Mouse (Mus musculus) embryonic facial prominence, embryonic 12.5 days (tissue): ENCODE results near the gene Atp6v0a1. TPM values are rescaled to one million over a fixed set of nuclear protein-coding genes. Genes with fewer than 3 reads are reported as not detected.

Source experiments
- ATAC-seq: fragments of 200-750 bp; cut with Nextera tagmentation; 2 replicates; pipeline ENCODE4 v1.8.0; 2017; ENCODE audit not compliant: insufficient number of reproducible peaks, insufficient read depth, low FRiP score, low TSS enrichment
- H3K27ac ChIP-seq: fragments of 300-500 bp; sonication (generic); 2 replicates; pipeline ENCODE4 v1.5.1; 2016; ENCODE audit warnings: mild to moderate bottlenecking
- H3K27me3 ChIP-seq: fragments of 300-500 bp; sonication (generic); 2 replicates; pipeline ENCODE4 v1.6.1; 2016; ENCODE audit warnings: mild to moderate bottlenecking, moderate library complexity
- H3K36me3 ChIP-seq: fragments of 300-500 bp; sonication (generic); 2 replicates; pipeline ENCODE4 v1.6.1; 2016; ENCODE audit warnings: mild to moderate bottlenecking
- H3K4me1 ChIP-seq: fragments of 300-500 bp; sonication (generic); 2 replicates; pipeline ENCODE4 v1.6.1; 2016
- H3K4me2 ChIP-seq: fragments of 300-500 bp; sonication (generic); replicated peaks from 2 replicates; pipeline ENCODE4 v1.6.1; 2016; ENCODE audit warnings: mild to moderate bottlenecking, moderate library complexity
- H3K4me3 ChIP-seq: fragments of 300-500 bp; sonication (generic); 2 replicates; pipeline ENCODE4 v1.5.1; 2016; ENCODE audit warnings: mild to moderate bottlenecking
- H3K9ac ChIP-seq: fragments of 300-500 bp; sonication (generic); 2 replicates; pipeline ENCODE4 v1.6.1; 2016; ENCODE audit warnings: mild to moderate bottlenecking, moderate library complexity
- H3K9me3 ChIP-seq: fragments of 300-500 bp; sonication (generic); 2 replicates; pipeline ENCODE4 v1.6.1; 2016; ENCODE audit warnings: mild to moderate bottlenecking, moderate library complexity
- WGBS: fragments of 180-500 bp; shearing (Covaris S2); methylation state at CpG from one replicate; pipeline ENCODE4 v1.1.7; 2016; 5-methylcytosine and 5-hydroxymethylcytosine counted together
- polyA plus RNA-seq: library from polyadenylated mRNA; unstranded; fragments of >200 nt; fragmentation: Nextera tagmentation; extraction: Ambion mirVana; gene quantifications from 2 replicates; pipeline ENCODE4 v1.2.1, GENCODE M21; 2016

Atp6v0a1 gene
- polyA plus RNA-seq, 1 experiment from 2014 or later: 33.7 TPM

DNA sequence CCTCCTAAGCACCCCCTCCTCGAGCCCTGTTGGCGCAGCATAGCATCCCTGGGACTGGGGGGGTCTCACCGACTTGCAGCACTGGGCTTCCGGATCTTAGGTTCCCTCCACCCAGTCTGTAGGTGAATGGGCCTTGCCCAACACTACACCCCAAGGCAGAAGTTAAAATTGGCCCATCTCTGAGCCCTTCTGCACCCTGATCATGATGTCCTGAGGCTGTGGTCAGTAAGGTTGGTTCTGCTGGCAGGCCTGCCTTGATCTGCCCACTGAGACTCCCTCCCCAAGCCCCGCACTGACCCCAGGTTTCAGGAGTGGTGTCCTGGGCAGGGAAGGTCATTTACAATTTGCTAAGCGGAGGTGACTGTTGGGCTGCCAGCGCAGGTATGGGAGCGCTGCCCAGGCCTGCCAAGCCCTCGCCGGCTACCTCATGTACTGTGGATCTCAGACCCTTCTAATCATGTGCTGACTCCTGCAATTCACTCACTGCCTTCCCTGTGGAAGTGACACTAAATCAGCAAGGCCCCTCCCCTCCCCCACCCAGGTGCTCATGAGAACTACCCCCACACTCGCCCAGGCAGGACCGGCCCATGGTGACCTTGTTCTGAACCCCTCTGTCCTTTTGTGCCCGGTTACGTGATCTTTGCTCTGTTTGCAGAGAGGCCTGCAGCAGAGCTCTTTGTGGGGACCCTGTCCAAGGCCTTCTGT lies 53.9 kb downstream of the Atp6v0a1 start:
- Histone ChIP-seq H3K4me3 (no peak overlapping the region), H3K9ac (no peak overlapping the region), H3K4me2 (no peak overlapping the region), H3K27me3 (no peaks in the 10 kb centered on the region), H3K4me1 (peaks cover 31% of the 10 kb centered on the region), H3K9me3 (no peaks in the 10 kb centered on the region), H3K36me3 (peaks cover 16% of the 10 kb centered on the region; the same call in 1 of the 2 replicates), H3K27ac (peak overlapping the region; percentile 86)
- 73% methylated on average over 14 of the region's 14 CpGs for WGBS
- ATAC-seq: no peak; the same call in 1 of the 2 replicates

DNA sequence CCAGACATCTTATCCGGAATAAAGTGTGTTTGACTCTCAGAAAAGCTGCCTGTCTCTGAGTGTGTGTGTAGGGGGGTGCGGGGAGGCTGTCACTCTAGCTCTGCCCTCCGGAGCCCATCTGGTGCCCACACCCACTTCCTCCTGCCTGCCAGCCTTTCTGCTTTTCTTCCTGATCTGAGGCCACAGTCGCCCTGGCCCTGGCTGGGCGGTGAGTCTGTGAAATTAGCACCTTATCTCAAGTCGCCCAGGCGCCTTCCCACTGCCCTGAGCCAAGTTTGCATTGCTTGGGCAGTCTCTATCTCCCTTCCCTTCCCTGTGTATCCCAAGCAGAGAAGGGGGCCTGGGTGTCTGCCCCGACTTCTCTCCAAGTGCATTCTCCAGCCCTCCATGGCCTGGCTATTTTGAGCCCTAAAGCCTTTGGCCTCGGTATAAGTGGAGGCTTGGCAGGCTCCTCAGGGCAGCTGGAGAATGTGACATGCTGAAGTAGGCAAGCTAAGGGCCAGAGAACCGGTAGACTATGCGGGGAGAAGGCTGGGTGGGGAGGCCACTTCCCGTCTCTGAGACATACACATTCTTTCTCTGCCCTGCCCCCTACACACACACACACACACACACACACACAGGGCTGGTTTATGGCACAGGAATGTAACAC lies 54.5 kb downstream of the Atp6v0a1 start:
- peaks cover 31% of the 10 kb centered on the region for H3K4me1 ChIP-seq
- no peaks in the 10 kb centered on the region for H3K9me3 ChIP-seq
- no peak overlapping the region for H3K4me3 ChIP-seq
- no peaks in the 10 kb centered on the region for H3K27me3 ChIP-seq
- ATAC-seq: 0 out of 2 replicates have a peak, but pooled peaks have one; percentile 38
- 0 out of 2 replicates have a peak overlapping the region, but pooled peaks have one; percentile 9 for H3K4me2 ChIP-seq
- H3K36me3 ChIP-seq: peaks cover 16% of the 10 kb centered on the region; the same call in 1 of the 2 replicates
- peak overlapping the region; percentile 86 for H3K27ac ChIP-seq
- 38% methylated on average over 12 of the region's 12 CpGs for WGBS
- no peak overlapping the region for H3K9ac ChIP-seq

DNA sequence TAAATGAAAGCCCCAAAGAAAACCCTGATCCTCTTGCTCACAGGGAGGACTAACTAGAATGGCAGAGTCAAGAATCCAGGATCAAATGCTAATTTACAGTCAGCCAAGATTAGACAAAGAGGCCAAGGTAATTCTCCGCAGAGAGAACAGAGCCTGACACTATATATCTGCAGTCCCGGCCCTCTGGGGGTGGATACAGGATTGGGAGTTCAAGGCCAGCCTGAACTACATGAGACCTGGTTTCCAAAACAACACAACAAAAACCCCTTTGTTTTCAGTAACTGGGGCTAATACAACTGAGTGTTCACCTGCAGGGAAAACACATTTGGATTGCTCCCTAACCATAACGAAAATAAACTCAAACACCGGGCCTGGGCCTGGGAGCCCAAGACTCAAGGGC lies 55.2 kb downstream of the Atp6v0a1 start:
- no peaks in the 10 kb centered on the region for H3K9me3 ChIP-seq
- peaks cover 31% of the 10 kb centered on the region for H3K4me1 ChIP-seq
- H3K4me2 ChIP-seq: no peak overlapping the region
- H3K27me3 ChIP-seq: no peaks in the 10 kb centered on the region
- no peak overlapping the region for H3K4me3 ChIP-seq
- 68% methylated on average over 4 of the region's 4 CpGs for WGBS
- ATAC-seq: no peak
- peaks cover 13% of the 10 kb centered on the region; the same call in 1 of the 2 replicates for H3K36me3 ChIP-seq
- H3K27ac ChIP-seq: peak overlapping the region; percentile 86
- no peak overlapping the region for H3K9ac ChIP-seq

DNA sequence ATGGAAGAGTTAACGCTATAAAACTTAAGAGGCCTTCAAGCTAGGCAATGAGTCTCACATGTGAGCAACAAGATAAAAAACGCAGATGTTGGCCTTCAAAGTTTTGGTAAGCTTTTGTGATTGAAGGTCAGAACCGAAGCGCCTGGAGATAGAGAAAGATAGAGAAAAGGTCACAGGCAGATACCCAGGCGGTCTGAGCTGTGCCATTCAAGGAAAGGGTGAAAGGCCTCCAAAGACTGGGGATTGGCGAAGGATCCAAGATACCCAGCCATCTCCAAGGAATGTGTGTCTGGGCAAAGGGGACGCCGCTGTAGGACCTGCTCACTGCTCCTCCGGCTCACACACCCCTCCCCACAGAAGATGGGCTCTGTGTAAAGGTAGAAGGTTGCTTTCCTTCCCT lies 55.8 kb downstream of the Atp6v0a1 start:
- H3K9ac ChIP-seq: no peak overlapping the region
- H3K27me3 ChIP-seq: no peaks in the 10 kb centered on the region
- no peak overlapping the region for H3K4me2 ChIP-seq
- no peak for ATAC-seq
- H3K4me3 ChIP-seq: no peak overlapping the region
- peaks cover 13% of the 10 kb centered on the region; the same call in 1 of the 2 replicates for H3K36me3 ChIP-seq
- 89% methylated on average over 9 of the region's 9 CpGs for WGBS
- H3K27ac ChIP-seq: no peak overlapping the region
- peaks cover 28% of the 10 kb centered on the region for H3K4me1 ChIP-seq
- no peaks in the 10 kb centered on the region for H3K9me3 ChIP-seq

- H3K9ac ChIP-seq: no peak overlapping the region
- H3K9me3 ChIP-seq: no peaks in the 10 kb centered on the region
- H3K4me3 ChIP-seq: peak overlapping the region; percentile 12; the same call in 1 of the 2 replicates
- peaks cover 10% of the 10 kb centered on the region; the same call in 1 of the 2 replicates for H3K36me3 ChIP-seq
- no peak overlapping the region for H3K27ac ChIP-seq
- WGBS: 22% methylated on average over 18 of the region's 18 CpGs
- H3K27me3 ChIP-seq: peaks cover 12% of the 10 kb centered on the region; the same call in 1 of the 2 replicates
- peak overlapping the region; percentile 43 for H3K4me2 ChIP-seq
- no peak for ATAC-seq
- H3K4me1 ChIP-seq: peaks cover 27% of the 10 kb centered on the region
These were observed 57.5 kb downstream of the Atp6v0a1 start for GRCm38 (mm10) chr11:101066549-101067412.

GRCm38 (mm10) chr11:101069391-101070188 lies 60.3 kb downstream of the Atp6v0a1 start, which contains the start of gene Naglu:
TSS of gene Naglu (plus strand) at chr11:101070012.
- 4% methylated on average over 35 of the region's 35 CpGs for WGBS
- Histone ChIP-seq H3K9me3 (no peaks in the 10 kb centered on the region), H3K4me1 (peaks cover 6% of the 10 kb centered on the region; the same call in 1 of the 2 replicates), H3K4me2 (peak within 1 kb of the TSS; percentile 98), H3K27ac (no peak within 1 kb of the TSS), H3K9ac (peak within 1 kb of the TSS; percentile 69), H3K36me3 (no peaks in the 10 kb centered on the region), H3K27me3 (peaks cover 19% of the 10 kb centered on the region), H3K4me3 (peak within 1 kb of the TSS; percentile 72)
- peak; percentile 52; the same call in 1 of the 2 replicates for ATAC-seq

GRCm38 (mm10) chr11:101070189-101070527 lies 60.9 kb downstream of the Atp6v0a1 start:
- under 1% methylated on average over 36 of the region's 36 CpGs for WGBS
- Histone ChIP-seq H3K9me3 (no peaks in the 10 kb centered on the region), H3K27ac (no peak overlapping the region), H3K27me3 (peaks cover 19% of the 10 kb centered on the region), H3K4me3 (peak overlapping the region; percentile 72), H3K9ac (peak overlapping the region; percentile 69), H3K36me3 (no peaks in the 10 kb centered on the region), H3K4me1 (peaks cover 6% of the 10 kb centered on the region; the same call in 1 of the 2 replicates), H3K4me2 (peak overlapping the region; percentile 98)
- ATAC-seq: 0 out of 2 replicates have a peak, but pooled peaks have one; percentile 30

GRCm38 (mm10) chr11:101070987-101071386 lies 61.7 kb downstream of the Atp6v0a1 start:
- Histone ChIP-seq H3K4me1 (peaks cover 6% of the 10 kb centered on the region; the same call in 1 of the 2 replicates), H3K4me3 (0 out of 2 replicates have a peak overlapping the region, but pooled peaks have one; percentile 72), H3K27ac (no peak overlapping the region), H3K9me3 (no peaks in the 10 kb centered on the region), H3K4me2 (peak overlapping the region; percentile 98), H3K36me3 (no peaks in the 10 kb centered on the region), H3K9ac (peak overlapping the region; percentile 69; the same call in 1 of the 2 replicates), H3K27me3 (peaks cover 19% of the 10 kb centered on the region)
- no peak for ATAC-seq
- 75% methylated on average over 6 of the region's 6 CpGs for WGBS

DNA sequence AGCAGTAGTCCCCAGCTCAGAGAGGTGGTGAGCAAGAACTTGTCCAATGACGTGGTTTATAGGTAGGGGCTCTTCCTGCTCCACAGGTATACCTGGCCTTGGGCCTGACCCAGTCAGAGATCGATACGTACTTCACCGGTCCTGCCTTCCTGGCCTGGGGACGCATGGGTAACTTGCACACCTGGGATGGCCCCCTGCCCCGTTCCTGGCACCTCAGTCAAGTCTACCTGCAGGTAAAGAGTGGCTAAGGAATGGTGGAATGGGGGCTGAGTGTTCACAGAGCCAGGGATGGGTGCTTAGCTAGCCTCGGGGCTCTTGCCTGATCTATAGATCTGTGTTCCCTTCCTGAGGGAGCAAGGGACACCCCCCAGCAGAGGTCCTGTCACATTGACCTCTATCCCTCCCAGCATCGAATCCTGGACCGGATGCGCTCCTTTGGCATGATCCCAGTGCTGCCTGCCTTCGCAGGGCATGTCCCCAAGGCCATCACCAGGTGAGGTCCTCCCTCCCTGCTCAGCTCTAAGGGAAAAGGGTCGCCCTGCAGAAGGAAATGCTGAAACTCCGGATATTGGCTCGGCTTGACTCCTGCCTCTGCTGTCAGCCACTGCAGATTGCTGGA lies 62.7 kb downstream of the Atp6v0a1 start:
- peaks cover 29% of the 10 kb centered on the region for H3K27me3 ChIP-seq
- H3K36me3 ChIP-seq: no peaks in the 10 kb centered on the region
- no peak for ATAC-seq
- no peak overlapping the region for H3K4me2 ChIP-seq
- H3K9me3 ChIP-seq: no peaks in the 10 kb centered on the region
- peaks cover 6% of the 10 kb centered on the region; the same call in 1 of the 2 replicates for H3K4me1 ChIP-seq
- no peak overlapping the region for H3K27ac ChIP-seq
- H3K4me3 ChIP-seq: no peak overlapping the region
- 74% methylated on average over 14 of the region's 14 CpGs for WGBS
- no peak overlapping the region for H3K9ac ChIP-seq

- no peak within 1 kb of the TSS for H3K4me3 ChIP-seq
- H3K4me1 ChIP-seq: peaks cover 7% of the 10 kb centered on the region
- 69% methylated on average over 9 of the region's 9 CpGs for WGBS
- H3K4me2 ChIP-seq: no peak within 1 kb of the TSS
- no peak within 1 kb of the TSS for H3K27ac ChIP-seq
- no peaks in the 10 kb centered on the region for H3K9me3 ChIP-seq
- peaks cover 57% of the 10 kb centered on the region for H3K27me3 ChIP-seq
- ATAC-seq: no peak
- H3K9ac ChIP-seq: no peak within 1 kb of the TSS
- no peaks in the 10 kb centered on the region for H3K36me3 ChIP-seq
These were observed 68.9 kb downstream of the Atp6v0a1 start, which contains the start of gene Hsd17b1 for GRCm38 (mm10) chr11:101078121-101078520. TSS of gene Hsd17b1 (plus strand) at chr11:101078411.
